Mouse (Mus musculus) spleen, embryonic (tissue): ENCODE data around the gene Ttll10.

Experiments used
- CTCF ChIA-PET: fragments of 350-600 bp; sonication (Branson Sonifier 250); formaldehyde crosslinking; loops from one replicate; lab custom pipeline; 2022; lab: Charles Lee

Gene Ttll10

DNA sequence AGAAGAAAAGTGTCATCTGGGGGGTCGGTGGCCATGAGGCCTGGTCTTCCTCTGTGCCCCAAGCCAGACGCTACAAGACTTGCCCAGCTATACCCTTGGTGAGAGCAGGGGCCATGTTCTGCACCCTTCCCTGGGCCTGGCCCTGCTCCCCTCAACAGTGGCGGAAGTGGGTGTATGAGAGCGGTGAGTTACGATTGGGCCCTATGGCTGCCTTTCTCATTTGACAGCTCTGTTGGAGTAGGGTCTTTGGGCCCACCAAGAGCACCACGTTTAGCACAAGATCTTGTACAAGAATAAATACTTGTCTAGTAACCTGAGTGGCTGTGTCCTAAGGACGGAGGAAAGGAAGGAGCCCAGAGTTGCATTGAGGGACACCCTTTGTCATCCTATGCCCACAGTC lies 30.6 kb downstream of the Ttll10 start:
- CTCF ChIA-PET = interaction anchor here (0.6 kb wide), 1 partner anchor 67 kb away, joined by 3 read pairs; no protein-coding TSS in a partner anchor

GRCm38 (mm10) chr4:156026013-156026412 lies 33.2 kb downstream of the Ttll10 start, which contains the start of gene Tnfrsf18:
Gene Tnfrsf18 (plus strand): TSS chr4:156026164.
- CTCF ChIA-PET = no interaction called here

- CTCF ChIA-PET = no interaction called here
Observed at GRCm38 (mm10) chr4:156024184-156024583, 35.0 kb downstream of the Ttll10 start.

DNA sequence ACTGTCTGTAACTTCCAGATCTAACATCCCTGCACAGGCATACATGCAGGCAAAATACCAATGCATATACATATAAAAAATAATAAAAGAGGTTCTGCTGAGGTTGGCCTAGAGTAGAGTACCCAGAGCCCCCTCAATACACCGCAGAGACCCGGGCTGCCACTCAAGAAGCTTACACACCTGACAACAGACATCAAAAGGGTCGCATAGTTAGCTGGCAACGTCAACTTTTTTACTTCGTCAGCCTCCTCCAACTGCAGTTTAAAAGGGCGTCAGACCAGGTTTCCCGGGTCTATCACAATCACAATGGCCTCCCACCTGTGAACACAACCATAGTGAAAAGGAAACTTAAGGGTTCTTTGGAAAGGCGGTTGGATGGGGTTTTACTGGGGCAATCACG lies 35.7 kb downstream of the Ttll10 start:
- CTCF ChIA-PET = no interaction called here

- CTCF ChIA-PET = no interaction called here
Observed at GRCm38 (mm10) chr4:156021942-156022419, 37.2 kb downstream of the Ttll10 start.

DNA sequence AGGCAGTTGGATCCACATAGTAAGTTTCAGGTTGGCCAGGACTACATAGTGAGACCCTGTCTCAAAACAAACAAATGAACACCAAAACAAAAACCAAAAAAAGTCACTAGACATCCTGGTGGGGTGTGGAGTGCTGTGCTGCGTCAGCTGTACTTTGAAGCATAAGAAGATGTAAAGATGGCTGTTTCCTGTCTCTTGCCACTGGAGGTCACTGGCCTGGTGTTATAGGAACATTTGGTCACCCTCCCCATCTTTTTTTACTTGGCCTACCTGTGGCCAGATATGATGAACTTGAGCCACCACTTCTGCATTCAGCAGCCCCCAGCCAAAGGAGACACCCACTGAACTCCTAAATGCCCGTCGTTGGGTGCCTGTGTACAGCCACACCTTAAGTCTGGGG lies 37.8 kb downstream of the Ttll10 start:
- CTCF ChIA-PET = no interaction called here

GRCm38 (mm10) chr4:156019771-156020170 lies 39.4 kb downstream of the Ttll10 start:
- CTCF ChIA-PET = no interaction called here

GRCm38 (mm10) chr4:156014436-156014835 lies 44.8 kb downstream of the Ttll10 start:
- CTCF ChIA-PET = no interaction called here

- CTCF ChIA-PET = no interaction called here
Observed at GRCm38 (mm10) chr4:156013637-156014036, 45.6 kb downstream of the Ttll10 start, which contains the start of gene Tnfrsf4. Gene Tnfrsf4 (plus strand): TSS chr4:156013843.

DNA sequence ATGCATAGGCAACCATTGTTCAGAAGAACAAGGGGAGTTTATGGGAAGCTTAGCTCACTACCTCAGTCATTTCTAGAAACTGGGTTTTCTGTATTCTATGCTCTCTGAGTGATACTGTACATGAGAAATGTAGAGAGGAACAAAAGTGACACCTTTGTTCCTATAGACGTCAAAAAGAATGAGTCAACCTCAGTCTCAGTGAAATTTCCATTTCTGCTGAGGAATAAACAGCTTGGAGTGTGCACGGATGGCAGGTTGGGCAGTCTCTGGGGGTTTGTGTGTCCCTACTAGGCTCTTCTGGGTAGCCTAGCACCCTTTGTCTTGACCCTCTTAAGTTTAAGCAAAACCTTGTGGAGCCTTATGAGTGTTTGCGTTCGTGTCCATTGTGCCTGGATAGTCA lies 50.8 kb downstream of the Ttll10 start:
- CTCF ChIA-PET = no interaction called here

DNA sequence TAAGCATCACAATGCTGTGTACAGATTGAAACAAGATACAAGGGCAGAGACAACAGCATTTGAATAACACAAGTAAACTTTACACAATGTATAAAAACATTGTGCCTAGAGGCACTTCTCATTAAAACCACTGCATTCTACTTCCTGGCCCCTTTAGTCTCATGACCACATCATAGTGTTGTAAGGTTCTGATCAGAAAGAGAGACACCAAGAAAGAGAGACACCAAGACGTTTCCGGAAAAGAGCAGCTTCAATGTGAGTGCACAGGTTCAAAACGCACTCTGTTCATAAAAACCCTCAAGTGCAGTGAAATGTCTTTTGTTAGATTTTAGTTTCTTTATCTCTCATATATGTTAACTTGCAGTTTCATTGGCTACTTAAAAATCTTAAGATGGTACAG lies 55.1 kb downstream of the Ttll10 start:
- CTCF ChIA-PET = no interaction called here

GRCm38 (mm10) chr4:155993606-155994005 lies 65.6 kb downstream of the Ttll10 start:
- CTCF ChIA-PET = no interaction called here

DNA sequence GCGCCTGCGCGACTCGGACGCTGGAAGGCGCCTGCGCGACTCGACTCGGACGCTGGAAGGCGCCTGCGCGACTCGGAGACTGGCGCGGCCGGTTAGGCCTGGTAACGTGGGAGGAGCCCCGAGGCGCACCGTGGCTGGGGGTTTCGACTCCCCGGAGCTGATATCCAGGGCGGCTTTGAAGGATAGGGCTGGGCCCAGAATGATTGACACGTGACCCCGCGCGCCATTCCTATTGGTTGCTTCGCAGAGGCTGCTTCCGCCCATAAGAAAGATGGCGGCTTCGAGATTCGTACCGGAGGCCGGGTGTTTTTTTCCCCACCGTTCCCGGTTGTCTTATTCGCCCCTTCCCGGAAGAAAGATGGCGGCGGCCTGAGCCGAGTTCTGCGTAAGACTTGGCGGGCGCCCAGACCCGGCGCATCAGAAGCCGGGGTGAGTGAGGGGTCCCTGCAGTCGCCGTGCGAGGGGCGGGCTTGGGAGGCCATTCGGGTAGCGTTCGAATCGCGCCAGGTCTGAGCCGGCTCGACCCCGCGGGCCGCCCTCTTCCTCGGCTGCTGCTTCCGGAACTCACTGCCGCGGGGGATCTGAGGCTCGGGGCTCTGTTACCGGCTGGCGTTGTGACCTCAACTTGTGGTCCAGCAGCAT lies 66.2 kb downstream of the Ttll10 start:
- CTCF ChIA-PET = interaction anchor here (0.7 kb wide), 1 partner anchor 122 kb away, joined by 3 read pairs; no protein-coding TSS in a partner anchor

GRCm38 (mm10) chr4:155992241-155992905 lies 66.8 kb downstream of the Ttll10 start, which contains the start of the genes B3galt6 and Sdf4:
Gene B3galt6 (minus strand): TSS chr4:155992649.
Gene Sdf4 (plus strand): TSS chr4:155992872.
- CTCF ChIA-PET = interaction anchor here (0.7 kb wide), 1 partner anchor 122 kb away, joined by 3 read pairs; no protein-coding TSS in a partner anchor

DNA sequence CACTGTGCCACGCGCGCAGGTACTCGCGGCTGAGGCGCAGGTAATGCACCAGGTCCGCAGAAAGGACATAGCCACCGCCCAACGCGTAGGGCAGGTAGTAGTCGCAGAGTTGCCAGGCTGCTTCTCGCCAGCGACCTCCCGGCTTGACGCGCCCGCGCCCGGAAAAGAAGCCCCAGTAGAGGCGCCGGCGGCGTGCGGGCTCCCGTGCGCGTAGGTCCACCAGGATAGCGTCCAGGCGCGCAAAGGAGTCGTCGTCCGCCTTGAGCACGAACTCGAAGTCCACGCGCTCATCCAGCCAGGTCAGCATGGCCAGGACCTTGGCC lies 67.3 kb downstream of the Ttll10 start:
- CTCF ChIA-PET = no interaction called here

DNA sequence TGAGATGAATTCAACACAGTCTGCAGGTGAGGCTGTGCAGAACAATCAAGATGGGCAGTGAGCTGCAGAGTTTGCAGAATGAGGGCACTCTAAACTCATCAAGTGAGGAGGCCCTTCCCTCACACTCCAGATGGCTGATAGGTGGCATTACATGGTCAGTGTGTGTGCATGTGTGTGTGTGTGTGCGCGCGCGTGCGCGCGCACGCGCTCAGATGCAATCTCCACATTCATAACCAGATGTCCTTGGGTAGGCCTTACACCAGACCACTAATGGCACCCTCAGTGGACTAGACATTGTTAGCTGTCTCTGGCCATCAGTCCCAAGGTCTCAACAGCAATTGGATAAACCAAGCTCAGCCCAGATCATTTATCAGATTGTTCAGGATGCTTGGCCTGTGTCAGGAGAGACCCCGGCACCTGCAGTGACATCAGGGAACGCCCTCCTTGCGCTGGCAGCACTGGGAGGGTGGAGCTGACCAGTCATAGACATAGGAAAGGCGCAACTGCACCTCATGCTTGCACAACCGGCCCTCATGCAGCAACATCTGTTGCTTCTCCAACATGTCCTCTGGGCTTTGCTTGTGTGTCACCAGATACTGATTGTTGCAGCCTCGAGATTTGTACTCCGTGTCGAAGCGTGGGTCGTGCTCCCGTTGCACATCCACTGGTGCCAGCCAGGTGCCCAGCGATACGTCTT lies 67.9 kb downstream of the Ttll10 start:
- CTCF ChIA-PET = no interaction called here
